Mouse (Mus musculus): ENCODE data around the gene Cd6. TPM values are rescaled to one million over a fixed set of nuclear protein-coding genes. Genes with fewer than 3 reads are reported as not detected.

Gene Cd6
- polyA plus RNA-seq, 1 experiment from 2014 or later: 0.08 TPM

DNA sequence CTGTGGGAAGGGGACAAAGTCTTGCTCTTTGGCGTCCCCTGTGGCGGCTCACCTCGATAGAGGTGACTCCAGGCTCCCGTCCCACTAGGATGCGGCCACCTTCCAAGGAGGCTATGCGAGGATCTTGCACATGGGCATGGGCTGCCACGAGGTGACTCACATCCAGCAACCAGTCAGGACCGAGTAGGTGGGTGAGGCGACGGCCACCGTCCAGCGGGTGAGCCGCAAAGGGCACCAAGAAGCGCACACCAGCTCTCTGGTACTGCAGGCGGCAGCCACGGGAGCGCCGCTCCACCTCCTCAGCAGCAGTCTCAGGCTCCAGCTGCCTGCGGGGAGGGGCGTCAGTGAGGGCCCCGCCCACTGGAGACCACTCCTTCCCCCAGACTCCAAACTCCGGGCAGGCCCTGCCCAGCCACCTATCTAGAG, 30.2 kb upstream of the Cd6 start:
- ChIA-PET CTCF (interaction anchor here (1.5 kb wide), 1 partner anchor 24 kb away, joined by 3 read pairs; no protein-coding TSS in a partner anchor), POLR2A (interaction anchor here (0.7 kb wide), 1 partner anchor 35 kb away, joined by 3 read pairs; no protein-coding TSS in a partner anchor)
- in situ Hi-C loops (cut with MboI; ENCODE audit: low pct_unique_long_range_greater_than_20kb): no loop called here
- DNase-seq (ENCODE audit: low read depth, low spot score) (no peak), ATAC-seq (no peak)
- TF ChIP-seq CTCF (IDR thresholded peaks at IDR 0.05): no peak
- no peaks in the 10 kb centered on the region for H3K27me3 ChIP-seq

- CTCF ChIA-PET: no interaction called here
- ATAC-seq: no peak
- in situ Hi-C loops (cut with MboI; ENCODE audit: low pct_unique_long_range_greater_than_20kb): no loop called here
These were observed 26.7 kb upstream of the Cd6 start for GRCm38 (mm10) chr19:10856520-10856919.

GRCm38 (mm10) chr19:10855422-10855821, 25.6 kb upstream of the Cd6 start:
- no peak for TF ChIP-seq CTCF (IDR thresholded peaks at IDR 0.05)
- ChIA-PET CTCF (interaction anchor here (1.2 kb wide), 1 partner anchor 12 kb away, joined by 4 read pairs; no protein-coding TSS in a partner anchor), POLR2A (interaction anchor here (0.6 kb wide), 1 partner anchor 275 kb away, joined by 9 read pairs; no protein-coding TSS in a partner anchor)
- no peak for DNase-seq (ENCODE audit: low read depth, low spot score)
- ATAC-seq: no peak
- H3K27me3 ChIP-seq: no peaks in the 10 kb centered on the region
- in situ Hi-C loops (cut with MboI; ENCODE audit: low pct_unique_long_range_greater_than_20kb): no loop called here

More at GRCm38 (mm10) chr19:10856520-10856919, 26.7 kb upstream of the Cd6 start:
- DNase-seq (ENCODE audit: low read depth, low spot score): no peak
- POLR2A ChIA-PET: no interaction called here
- no peaks in the 10 kb centered on the region for H3K27me3 ChIP-seq
- TF ChIP-seq CTCF (IDR thresholded peaks at IDR 0.05): no peak

DNA sequence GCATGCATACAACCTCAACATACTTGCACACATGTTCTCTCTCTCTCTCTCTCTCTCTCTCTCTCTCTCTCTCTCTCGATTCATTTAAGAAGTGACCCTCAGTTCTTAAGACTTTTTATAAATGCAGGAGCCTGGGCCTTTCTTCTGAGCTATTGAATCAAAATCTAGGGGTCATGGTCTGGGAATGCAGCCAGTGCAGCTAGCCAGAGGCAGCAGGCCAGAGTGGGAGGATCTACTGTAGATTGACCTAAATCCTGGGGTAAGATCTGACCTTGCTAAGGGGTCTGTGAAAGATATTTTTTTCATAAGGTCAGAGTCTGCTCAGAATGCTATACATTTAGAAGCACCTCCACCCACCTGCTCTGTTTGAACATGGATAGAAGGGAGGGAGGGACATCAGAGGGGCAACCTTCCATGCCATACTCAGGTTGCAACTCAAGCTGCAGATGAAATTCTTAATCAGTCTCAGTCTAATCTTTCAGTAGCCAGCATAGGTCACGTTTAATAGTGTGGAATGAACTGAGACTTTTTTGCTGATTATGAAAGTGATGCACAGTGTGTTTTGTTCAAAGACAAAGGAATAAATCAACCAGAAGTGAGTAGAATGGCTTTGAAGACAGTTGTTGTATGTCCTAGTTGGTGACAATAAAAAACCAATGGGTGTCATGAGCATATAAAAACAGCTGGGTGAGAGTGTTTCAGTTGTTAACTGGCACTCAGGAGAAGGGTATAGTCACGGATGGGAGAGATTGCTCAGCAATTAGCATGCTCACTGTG, 17.6 kb upstream of the Cd6 start:
- ATAC-seq: no peak
- no peak for TF ChIP-seq CTCF (IDR thresholded peaks at IDR 0.05)
- ChIA-PET CTCF (interaction anchor here (1.3 kb wide), 1 partner anchor 14 kb away, joined by 5 read pairs; no protein-coding TSS in a partner anchor), POLR2A (no interaction called here)
- no peaks in the 10 kb centered on the region for H3K27me3 ChIP-seq
- no peak for DNase-seq (ENCODE audit: low read depth, low spot score)
- in situ Hi-C loops (cut with MboI; ENCODE audit: low pct_unique_long_range_greater_than_20kb): loop anchor here (10.0 kb wide), 1 partner anchor 133 kb away; no protein-coding TSS in a partner anchor

- TF ChIP-seq CTCF (IDR thresholded peaks at IDR 0.05): no peak
- ChIA-PET POLR2A (interaction anchor here (1.1 kb wide), 1 partner anchor 34 kb away, joined by 3 read pairs; no protein-coding TSS in a partner anchor), CTCF (interaction anchor here (0.8 to 1.3 kb wide), 2 partner anchors 13 to 137 kb away, joined by 3 to 5 read pairs; no protein-coding TSS in a partner anchor)
- in situ Hi-C loops (cut with MboI; ENCODE audit: low pct_unique_long_range_greater_than_20kb): loop anchor here (10.0 kb wide), 1 partner anchor 131 kb away; no protein-coding TSS in a partner anchor
- ATAC-seq: no peak
- H3K27me3 ChIP-seq: no peaks in the 10 kb centered on the region
- DNase-seq (ENCODE audit: low read depth, low spot score): no peak
These were observed 16.3 kb upstream of the Cd6 start for GRCm38 (mm10) chr19:10846150-10846549.

- POLR2A ChIA-PET: no interaction called here
- CTCF ChIA-PET: no interaction called here
- H3K27me3 ChIP-seq: no peaks in the 10 kb centered on the region
- in situ Hi-C loops (cut with MboI; ENCODE audit: low pct_unique_long_range_greater_than_20kb): loop anchor here (10.0 kb wide), 1 partner anchor 131 kb away; no protein-coding TSS in a partner anchor
- DNase-seq (ENCODE audit: low read depth, low spot score) (no peak), ATAC-seq (no peak)
- no peak for TF ChIP-seq CTCF (IDR thresholded peaks at IDR 0.05)
These were observed 15.6 kb upstream of the Cd6 start for GRCm38 (mm10) chr19:10845454-10845853.

- DNase-seq (ENCODE audit: low read depth, low spot score): no peak
- no peak for TF ChIP-seq CTCF (IDR thresholded peaks at IDR 0.05)
These were observed 14.3 kb upstream of the Cd6 start for GRCm38 (mm10) chr19:10844206-10844605.

DNA sequence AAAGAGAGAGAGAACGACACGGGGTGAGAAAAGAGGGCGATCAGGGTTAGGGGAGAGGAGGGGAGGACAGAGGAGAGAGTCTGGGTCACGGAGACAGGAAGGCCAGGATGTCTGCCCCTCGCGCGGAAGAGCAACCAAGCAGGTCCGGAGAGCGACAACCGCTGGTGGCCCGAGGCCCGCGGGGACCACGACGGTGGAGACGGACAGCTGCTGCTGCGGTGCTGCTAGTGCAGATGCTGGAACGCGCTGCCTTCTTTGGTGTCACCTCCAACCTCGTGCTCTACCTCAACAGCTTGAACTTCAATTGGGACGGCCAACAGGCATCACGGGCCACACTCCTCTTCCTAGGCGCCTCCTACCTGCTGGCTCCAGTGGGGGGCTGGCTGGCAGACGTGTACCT, 13.1 kb upstream of the Cd6 start:
- ATAC-seq (no peak), DNase-seq (ENCODE audit: low read depth, low spot score) (no peak)
- TF ChIP-seq CTCF (IDR thresholded peaks at IDR 0.05): no peak
- CTCF ChIA-PET: interaction anchor here (1.4 kb wide), 1 partner anchor 11 kb away, joined by 3 read pairs; no protein-coding TSS in a partner anchor
- H3K27me3 ChIP-seq: no peaks in the 10 kb centered on the region
- POLR2A ChIA-PET: no interaction called here
- in situ Hi-C loops (cut with MboI; ENCODE audit: low pct_unique_long_range_greater_than_20kb): loop anchor here (10.0 kb wide), 1 partner anchor 128 kb away; no protein-coding TSS in a partner anchor

More at GRCm38 (mm10) chr19:10844206-10844605, 14.3 kb upstream of the Cd6 start:
- in situ Hi-C loops (cut with MboI; ENCODE audit: low pct_unique_long_range_greater_than_20kb): loop anchor here (10.0 kb wide), 1 partner anchor 129 kb away; no protein-coding TSS in a partner anchor
- ATAC-seq: no peak
- POLR2A ChIA-PET: no interaction called here
- H3K27me3 ChIP-seq: no peaks in the 10 kb centered on the region
- CTCF ChIA-PET: interaction anchor here (1.4 kb wide), 1 partner anchor 12 kb away, joined by 3 read pairs; no protein-coding TSS in a partner anchor

DNA sequence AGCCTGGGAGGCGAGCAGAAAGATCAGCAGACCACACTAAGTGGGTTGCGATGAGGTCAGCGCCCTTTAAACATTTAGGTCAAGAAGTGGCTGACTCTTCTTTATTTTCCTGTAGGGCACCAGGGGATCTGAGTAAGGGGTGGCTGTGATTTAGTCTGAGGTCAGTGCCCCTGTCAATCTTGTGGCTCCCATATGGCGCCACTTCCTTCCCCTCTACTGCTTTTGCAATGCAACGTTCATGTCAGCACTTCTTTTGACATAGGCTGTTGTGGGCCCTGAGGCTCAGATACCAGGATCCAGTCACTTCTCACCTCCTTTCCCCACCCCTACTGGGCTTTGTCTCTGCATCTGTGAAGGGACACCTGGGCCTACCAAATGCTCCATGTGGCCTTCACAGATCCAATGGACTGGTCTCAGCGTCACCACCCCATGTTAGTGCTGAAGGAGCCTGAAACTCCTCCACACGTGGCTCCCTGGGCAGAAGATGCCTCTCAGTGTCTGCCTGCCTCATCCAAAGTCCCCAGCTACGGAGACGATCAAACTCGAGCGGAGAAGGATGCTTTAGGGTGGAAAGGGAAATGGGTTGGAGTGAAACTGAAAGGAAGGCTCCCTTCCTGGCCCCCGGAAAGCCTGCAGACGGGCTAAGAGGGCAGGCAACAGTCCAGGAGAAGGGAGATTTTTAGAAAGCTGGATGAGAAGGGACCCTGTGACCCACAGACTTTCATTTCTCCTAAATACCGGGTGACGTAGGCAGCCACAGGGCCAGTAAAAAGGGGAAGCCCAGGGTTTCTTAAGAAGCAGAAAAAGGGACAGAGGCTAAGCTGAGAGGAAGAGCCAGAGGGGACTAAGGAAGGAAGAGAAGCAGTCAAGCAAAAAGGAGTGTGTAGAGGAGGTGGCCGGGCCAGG, 12.1 kb upstream of the Cd6 start:
- CTCF ChIA-PET: no interaction called here
- H3K27me3 ChIP-seq: no peaks in the 10 kb centered on the region
- POLR2A ChIA-PET: no interaction called here
- no peak for TF ChIP-seq CTCF (IDR thresholded peaks at IDR 0.05)
- in situ Hi-C loops (cut with MboI; ENCODE audit: low pct_unique_long_range_greater_than_20kb): loop anchor here (10.0 kb wide), 1 partner anchor 127 kb away; no protein-coding TSS in a partner anchor
- ATAC-seq (no peak), DNase-seq (ENCODE audit: low read depth, low spot score) (no peak)
